Mouse (Mus musculus): ENCODE measurements around the gene Arfgef2. TPM values are rescaled to one million over a fixed set of nuclear protein-coding genes. Genes with fewer than 3 reads are reported as not detected.

The Arfgef2 gene
- total and polyA plus RNA-seq, 2 experiments from 2014 or later = 5.2 to 15.5 TPM

GRCm38 (mm10) chr2:166821406-166821805 lies 16.0 kb downstream of the Arfgef2 start:
- Histone ChIP-seq H3K9me3 (replicated peaks; ENCODE audit: control insufficient read depth, low read length) (no peaks in the 10 kb centered on the region), H3K4me1 (ENCODE audit: control insufficient read depth, insufficient read depth) (peaks cover 35% of the 10 kb centered on the region), H3K27me3 (ENCODE audit: control insufficient read depth, insufficient read depth, low read length) (no peaks in the 10 kb centered on the region), H3K27ac (ENCODE audit: low read depth) (no peak overlapping the region), H3K9ac (replicated peaks; ENCODE audit: low read depth, low read length) (no peak overlapping the region), H3K4me2 (ENCODE audit: low read depth, low read length) (no peak overlapping the region), H3K4me3 (ENCODE audit: low read depth, low read length) (no peak overlapping the region), H3K36me3 (replicated peaks; ENCODE audit: control insufficient read depth, insufficient read depth, low read length) (no peaks in the 10 kb centered on the region)
- TF ChIP-seq EP300 (IDR thresholded peaks at IDR 0.05; ENCODE audit: low read depth) (no peak), CTCF (IDR thresholded peaks at IDR 0.05; ENCODE audit: low read depth) (no peak)
- 90% methylated on average over 3 of the region's 3 CpGs for WGBS
- DNase-seq (ENCODE audit: low spot score) (no peak), ATAC-seq (ENCODE audit: insufficient read depth, low read depth) (no peak)

DNA sequence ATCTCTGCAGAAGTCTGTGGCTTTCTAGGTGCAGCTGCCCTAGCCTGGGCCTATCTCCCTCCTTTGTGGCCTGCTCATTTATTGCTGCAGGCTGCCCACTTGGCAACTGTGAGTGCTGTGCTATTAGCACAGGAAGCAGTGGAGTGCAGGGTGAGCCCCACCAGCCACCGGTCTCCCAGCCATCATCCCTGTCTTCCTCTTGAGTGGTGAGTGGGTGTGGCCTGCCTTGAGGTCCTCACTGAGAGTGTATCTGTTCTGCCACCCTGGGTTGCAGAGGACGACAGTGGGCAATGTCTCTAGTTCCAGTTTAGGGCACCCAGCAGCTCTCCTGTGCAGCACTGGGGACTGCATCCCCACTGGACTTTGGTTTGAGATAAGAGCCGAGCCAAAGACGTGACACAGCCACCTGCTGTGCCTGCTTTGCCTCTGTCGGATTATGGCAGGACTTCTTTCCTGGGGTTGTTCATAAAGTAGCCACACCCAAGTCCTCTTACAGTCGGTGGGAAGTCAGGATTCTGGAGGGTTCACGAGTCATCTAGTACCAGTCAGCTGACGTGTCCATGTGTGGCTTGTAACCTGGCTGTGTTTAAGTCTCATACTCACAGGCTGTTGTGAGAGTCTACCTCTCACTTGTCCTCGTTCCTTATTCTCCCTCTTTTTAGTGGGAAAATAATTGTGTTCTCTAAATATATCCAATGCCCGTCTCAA lies 16.9 kb downstream of the Arfgef2 start:
- H3K27me3 ChIP-seq (ENCODE audit: control insufficient read depth, insufficient read depth, low read length) = no peaks in the 10 kb centered on the region
- no peak overlapping the region for H3K27ac ChIP-seq (ENCODE audit: low read depth)
- H3K4me2 ChIP-seq (ENCODE audit: low read depth, low read length) = no peak overlapping the region
- peaks cover 35% of the 10 kb centered on the region for H3K4me1 ChIP-seq (ENCODE audit: control insufficient read depth, insufficient read depth)
- no peaks in the 10 kb centered on the region for H3K9me3 ChIP-seq (replicated peaks; ENCODE audit: control insufficient read depth, low read length)
- H3K36me3 ChIP-seq (replicated peaks; ENCODE audit: control insufficient read depth, insufficient read depth, low read length) = no peaks in the 10 kb centered on the region
- ATAC-seq (ENCODE audit: insufficient read depth, low read depth) = peak; percentile 27; the same call in 1 of the 2 replicates
- DNase-seq (ENCODE audit: low spot score) = no peak
- no peak overlapping the region for H3K4me3 ChIP-seq (ENCODE audit: low read depth, low read length)
- no peak for TF ChIP-seq EP300 (IDR thresholded peaks at IDR 0.05; ENCODE audit: low read depth)
- no peak for TF ChIP-seq CTCF (IDR thresholded peaks at IDR 0.05; ENCODE audit: low read depth)
- no peak overlapping the region for H3K9ac ChIP-seq (replicated peaks; ENCODE audit: low read depth, low read length)
- 29% methylated on average over 10 of the region's 10 CpGs for WGBS

DNA sequence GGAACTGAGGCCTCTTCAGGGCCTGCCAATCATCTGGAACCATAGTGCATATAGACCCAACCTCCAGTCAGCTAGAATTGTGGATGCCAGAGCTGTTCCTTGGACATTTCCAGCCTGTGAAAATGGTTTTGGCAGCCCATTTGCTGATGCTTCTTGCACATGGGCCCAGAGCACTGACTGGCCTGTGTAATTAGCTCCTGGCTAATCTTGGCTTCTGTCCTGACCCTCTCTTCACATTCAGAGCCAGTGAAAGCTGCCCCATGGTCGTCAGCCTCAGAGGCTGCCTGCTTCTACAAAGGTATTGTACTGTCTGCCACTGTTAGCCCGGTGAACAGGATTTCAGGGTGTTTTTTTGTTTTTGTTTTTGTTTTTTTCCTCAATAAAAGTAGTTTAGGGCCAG lies 17.5 kb downstream of the Arfgef2 start:
- Histone ChIP-seq H3K4me3 (ENCODE audit: low read depth, low read length) (no peak overlapping the region), H3K4me2 (ENCODE audit: low read depth, low read length) (no peak overlapping the region), H3K9me3 (replicated peaks; ENCODE audit: control insufficient read depth, low read length) (no peaks in the 10 kb centered on the region), H3K4me1 (ENCODE audit: control insufficient read depth, insufficient read depth) (peaks cover 35% of the 10 kb centered on the region), H3K36me3 (replicated peaks; ENCODE audit: control insufficient read depth, insufficient read depth, low read length) (peaks cover 6% of the 10 kb centered on the region; the same call in 1 of the 2 replicates), H3K9ac (replicated peaks; ENCODE audit: low read depth, low read length) (no peak overlapping the region), H3K27me3 (ENCODE audit: control insufficient read depth, insufficient read depth, low read length) (no peaks in the 10 kb centered on the region), H3K27ac (ENCODE audit: low read depth) (no peak overlapping the region)
- WGBS = 52% methylated on average over 2 of the region's 2 CpGs
- DNase-seq (ENCODE audit: low spot score) (no peak), ATAC-seq (ENCODE audit: insufficient read depth, low read depth) (no peak)
- TF ChIP-seq CTCF (IDR thresholded peaks at IDR 0.05; ENCODE audit: low read depth) (no peak), EP300 (IDR thresholded peaks at IDR 0.05; ENCODE audit: low read depth) (no peak)

GRCm38 (mm10) chr2:166824386-166824785 lies 19.0 kb downstream of the Arfgef2 start:
- TF ChIP-seq CTCF (IDR thresholded peaks at IDR 0.05; ENCODE audit: low read depth) = no peak
- Histone ChIP-seq H3K9ac (replicated peaks; ENCODE audit: low read depth, low read length) (no peak overlapping the region), H3K9me3 (replicated peaks; ENCODE audit: control insufficient read depth, low read length) (no peaks in the 10 kb centered on the region), H3K27me3 (ENCODE audit: control insufficient read depth, insufficient read depth, low read length) (no peaks in the 10 kb centered on the region), H3K27ac (ENCODE audit: low read depth) (no peak overlapping the region), H3K36me3 (replicated peaks; ENCODE audit: control insufficient read depth, insufficient read depth, low read length) (peaks cover 20% of the 10 kb centered on the region), H3K4me1 (ENCODE audit: control insufficient read depth, insufficient read depth) (peaks cover 34% of the 10 kb centered on the region), H3K4me2 (ENCODE audit: low read depth, low read length) (no peak overlapping the region), H3K4me3 (ENCODE audit: low read depth, low read length) (no peak overlapping the region)
- no peak for DNase-seq (ENCODE audit: low spot score)
- 81% methylated on average over 5 of the region's 5 CpGs for WGBS
- no peak for ATAC-seq (ENCODE audit: insufficient read depth, low read depth)

DNA sequence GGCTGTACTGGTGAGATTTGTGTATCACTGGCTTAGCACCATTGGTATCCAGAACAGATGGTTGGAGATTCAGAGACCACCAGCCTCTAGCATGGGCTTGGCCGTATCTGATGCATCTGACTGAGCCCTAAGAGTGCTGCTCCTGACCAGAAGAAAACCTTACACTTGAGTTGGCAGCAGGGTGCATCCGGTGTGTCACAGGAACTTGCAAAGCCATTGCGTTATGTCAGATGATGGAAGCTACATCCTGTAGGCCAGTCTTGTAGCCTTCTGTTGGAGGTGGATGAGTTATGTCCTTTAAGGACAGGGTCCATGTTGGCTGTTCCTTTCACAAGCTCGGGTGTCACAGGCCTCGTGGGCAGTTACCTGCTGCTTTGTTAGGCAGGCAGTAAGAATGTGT lies 19.6 kb downstream of the Arfgef2 start:
- Histone ChIP-seq H3K4me2 (ENCODE audit: low read depth, low read length) (no peak overlapping the region), H3K27me3 (ENCODE audit: control insufficient read depth, insufficient read depth, low read length) (no peaks in the 10 kb centered on the region), H3K4me3 (ENCODE audit: low read depth, low read length) (no peak overlapping the region), H3K27ac (ENCODE audit: low read depth) (no peak overlapping the region), H3K4me1 (ENCODE audit: control insufficient read depth, insufficient read depth) (peaks cover 28% of the 10 kb centered on the region), H3K9me3 (replicated peaks; ENCODE audit: control insufficient read depth, low read length) (no peaks in the 10 kb centered on the region), H3K9ac (replicated peaks; ENCODE audit: low read depth, low read length) (no peak overlapping the region), H3K36me3 (replicated peaks; ENCODE audit: control insufficient read depth, insufficient read depth, low read length) (peaks cover 24% of the 10 kb centered on the region)
- DNase-seq (ENCODE audit: low spot score) (no peak), ATAC-seq (ENCODE audit: insufficient read depth, low read depth) (no peak)
- no peak for TF ChIP-seq EP300 (IDR thresholded peaks at IDR 0.05; ENCODE audit: low read depth)
- TF ChIP-seq CTCF (IDR thresholded peaks at IDR 0.05; ENCODE audit: low read depth) = no peak
- 93% methylated on average over 5 of the region's 5 CpGs for WGBS
